Mouse (Mus musculus) A20 (cell line): ENCODE measurements around the gene Dtd1.

ENCODE experiments used
- DNase-seq: peaks from one replicate; pipeline ENCODE4 v3.0.0-alpha.2; 2011; ENCODE audit warnings: low read depth, low spot score

Dtd1 gene

DNA sequence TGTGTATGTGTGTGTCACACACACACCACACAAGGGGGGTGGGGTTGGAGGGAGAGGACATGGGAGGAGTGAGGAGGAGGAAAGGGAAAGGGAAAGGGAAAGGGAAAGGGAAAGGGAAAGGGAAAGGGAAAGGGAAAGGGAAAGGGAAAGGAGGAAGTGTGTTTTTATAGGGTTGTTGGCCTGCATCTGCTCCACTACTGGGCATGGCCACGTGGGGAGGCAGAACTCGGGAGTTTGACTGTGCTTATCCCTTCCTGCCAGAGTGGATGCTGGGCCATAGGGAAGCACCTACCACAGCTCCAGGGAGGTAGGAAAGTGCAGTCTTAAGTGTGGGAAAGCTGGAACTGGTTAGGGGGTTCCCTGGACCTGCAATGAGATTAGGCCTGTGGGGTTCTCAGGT, 114.9 kb downstream of the Dtd1 start:
- no peak for DNase-seq

DNA sequence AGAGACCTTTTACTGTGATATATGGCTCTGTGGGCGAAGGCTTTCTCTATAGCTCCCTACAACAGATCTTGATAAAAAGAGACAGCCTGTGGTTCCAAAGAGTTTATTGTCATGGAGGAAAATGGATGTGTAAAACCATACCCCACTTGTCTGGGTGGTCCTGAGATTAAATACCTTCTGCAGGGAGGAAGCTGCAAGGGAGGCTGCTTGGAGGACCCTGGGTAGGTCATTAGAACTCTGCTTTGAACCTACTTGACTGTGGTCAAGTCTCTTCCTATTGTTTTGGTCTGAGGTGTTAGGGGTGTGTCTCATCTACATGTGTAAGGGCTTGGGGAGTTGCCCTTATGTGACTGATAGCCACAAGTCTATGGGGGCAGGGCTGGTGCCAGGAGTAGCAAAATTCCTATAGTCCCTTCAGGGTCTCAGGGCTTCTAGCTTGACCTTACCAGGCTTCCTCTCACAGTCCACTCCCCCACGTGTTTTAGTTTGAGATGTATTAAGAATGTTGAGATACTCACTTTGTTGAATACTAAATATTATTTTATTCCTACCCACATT, 115.6 kb downstream of the Dtd1 start:
- no peak for DNase-seq

DNA sequence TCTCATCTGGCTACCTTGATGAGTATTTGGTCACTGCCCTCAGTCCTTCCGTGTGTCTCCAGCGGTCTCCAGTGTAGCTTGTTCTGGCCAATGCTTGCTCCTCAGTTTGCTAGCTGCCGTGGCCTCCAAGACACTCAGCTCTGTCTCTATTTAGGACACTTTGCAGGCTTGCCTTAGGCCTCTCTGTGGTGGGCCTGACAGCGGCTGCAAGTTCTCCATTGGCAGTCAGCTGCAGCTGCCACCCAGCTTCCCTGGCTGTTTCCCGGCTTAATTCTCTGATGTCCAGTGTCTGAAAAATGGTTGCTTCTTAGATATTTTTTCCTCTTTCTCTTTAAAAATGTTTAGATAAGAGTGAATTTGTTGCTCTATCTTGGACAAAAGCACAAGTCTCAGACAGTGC, 116.6 kb downstream of the Dtd1 start:
- no peak for DNase-seq

DNA sequence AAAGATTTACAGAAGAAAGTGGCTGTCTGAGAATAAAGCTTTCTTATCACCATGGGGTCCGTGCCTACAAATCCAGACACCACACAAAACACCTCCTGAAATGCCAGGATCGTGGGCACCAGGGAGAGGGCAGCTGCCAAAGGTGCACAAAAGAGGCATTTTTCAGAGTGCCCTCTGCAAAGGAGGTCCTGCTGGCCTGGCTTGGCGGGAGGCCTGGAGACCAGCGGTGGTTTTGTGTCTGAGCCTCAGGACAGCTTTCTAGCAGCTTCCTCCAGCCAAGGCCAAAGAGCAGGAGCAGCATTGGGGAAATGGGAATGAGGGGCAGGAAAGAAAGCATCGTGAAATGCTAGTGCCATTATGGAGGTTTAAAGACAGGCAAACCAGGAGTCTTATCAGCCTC, 118.6 kb downstream of the Dtd1 start:
- no peak for DNase-seq

DNA sequence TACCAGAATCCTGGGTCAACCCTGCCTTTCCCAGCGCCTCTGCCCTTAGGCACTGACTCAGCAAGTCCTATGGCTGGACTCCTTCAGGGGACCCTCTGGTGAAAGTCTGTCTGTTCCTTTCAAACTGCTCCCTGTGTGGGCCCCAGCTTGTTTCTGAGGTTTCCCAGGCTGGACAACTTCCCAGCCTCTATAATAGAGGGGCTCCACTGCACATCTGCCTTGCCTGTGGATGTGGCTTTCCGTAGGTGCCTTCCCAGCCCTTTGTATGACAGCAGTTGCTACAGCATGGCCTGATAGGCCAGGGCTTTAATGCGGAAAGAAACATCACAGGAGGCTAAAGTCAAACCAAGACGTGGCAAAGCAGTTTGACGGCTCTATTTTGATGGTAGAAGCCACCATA, 119.6 kb downstream of the Dtd1 start:
- DNase-seq, result no peak

DNA sequence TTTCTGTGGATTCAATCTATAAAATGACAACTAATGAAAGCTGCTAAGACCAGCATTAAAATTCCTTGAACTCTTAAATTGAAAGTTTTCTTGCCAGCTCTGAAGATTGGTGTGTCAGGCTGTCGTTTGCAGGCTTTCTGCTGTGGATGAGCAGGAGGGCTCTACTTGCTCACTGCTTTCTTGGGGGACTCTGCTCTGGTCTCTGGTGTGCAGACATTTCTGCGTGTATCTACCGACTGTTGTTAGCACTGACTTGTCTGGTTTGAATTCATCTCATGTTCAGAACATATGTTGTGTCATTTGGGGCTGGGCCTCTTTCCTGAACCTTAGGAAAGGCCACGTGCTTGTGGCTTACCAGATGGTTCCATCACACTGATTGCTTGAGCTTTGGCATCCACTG, 120.0 kb downstream of the Dtd1 start:
- DNase-seq, result no peak

DNA sequence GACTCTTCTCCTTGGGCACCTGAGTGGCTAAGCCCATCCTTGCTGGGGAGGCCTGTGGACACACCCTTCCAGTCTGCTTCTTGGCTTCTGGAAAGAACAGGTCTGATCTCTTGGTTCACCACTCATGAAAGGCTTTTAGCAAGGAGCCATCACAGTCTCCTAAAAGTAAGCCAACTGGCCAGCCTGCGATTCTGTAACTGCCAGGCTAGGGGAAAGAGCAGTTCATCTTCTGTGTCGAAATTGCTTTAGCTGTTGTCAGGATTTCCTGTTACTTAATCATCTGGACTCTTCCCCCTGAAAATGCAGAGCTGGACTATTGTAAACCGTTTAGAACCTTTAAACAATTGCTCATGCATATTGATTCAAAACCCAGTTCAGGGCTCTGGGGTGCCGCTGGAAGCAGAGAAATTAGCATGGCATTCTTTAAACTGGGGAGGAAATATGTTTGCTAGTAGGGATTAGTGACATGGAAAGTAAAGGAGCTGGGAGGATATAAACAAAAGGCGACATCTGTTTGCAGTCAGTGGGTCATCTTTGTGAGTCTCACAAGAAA, 120.8 kb downstream of the Dtd1 start:
- no peak for DNase-seq

DNA sequence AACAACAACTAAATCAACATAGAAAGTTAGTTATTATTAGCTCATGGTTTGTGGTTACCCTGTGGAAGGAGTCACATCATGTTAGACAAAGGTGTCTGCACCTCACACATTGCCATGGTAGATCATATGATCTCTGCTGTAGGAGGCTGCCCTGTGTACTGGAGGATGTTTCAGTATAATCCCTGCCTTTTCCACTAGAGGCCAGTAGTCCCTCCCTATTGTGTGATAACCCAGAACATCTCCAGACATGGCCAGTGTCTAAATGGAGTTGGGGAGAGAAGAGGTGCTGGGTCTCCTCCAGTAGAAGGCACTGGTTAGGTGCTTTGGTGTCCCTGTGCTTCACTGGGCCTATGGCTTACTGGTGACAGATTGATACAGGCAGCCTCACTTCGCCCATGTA, 125.0 kb downstream of the Dtd1 start:
- DNase-seq, result peak; percentile 26

DNA sequence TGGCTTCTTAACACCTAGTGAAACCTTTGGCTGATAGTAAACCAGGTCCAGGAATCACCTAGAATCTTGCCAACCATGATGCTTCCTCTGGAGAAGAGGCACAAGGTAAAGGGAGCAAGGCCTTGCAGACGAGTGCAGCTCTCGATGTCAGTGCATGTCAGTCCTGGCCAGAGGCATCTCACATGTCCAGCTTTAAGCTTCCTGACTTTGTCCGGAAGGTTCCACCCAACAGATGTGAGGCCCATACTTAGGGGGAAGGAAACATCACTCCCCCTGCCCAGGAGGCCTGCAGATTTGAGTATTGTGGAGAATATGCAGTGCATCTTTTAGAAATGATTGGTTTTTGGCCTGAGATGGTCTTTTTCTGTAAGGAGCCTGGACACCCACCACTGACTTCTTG, 127.4 kb downstream of the Dtd1 start:
- no peak for DNase-seq

DNA sequence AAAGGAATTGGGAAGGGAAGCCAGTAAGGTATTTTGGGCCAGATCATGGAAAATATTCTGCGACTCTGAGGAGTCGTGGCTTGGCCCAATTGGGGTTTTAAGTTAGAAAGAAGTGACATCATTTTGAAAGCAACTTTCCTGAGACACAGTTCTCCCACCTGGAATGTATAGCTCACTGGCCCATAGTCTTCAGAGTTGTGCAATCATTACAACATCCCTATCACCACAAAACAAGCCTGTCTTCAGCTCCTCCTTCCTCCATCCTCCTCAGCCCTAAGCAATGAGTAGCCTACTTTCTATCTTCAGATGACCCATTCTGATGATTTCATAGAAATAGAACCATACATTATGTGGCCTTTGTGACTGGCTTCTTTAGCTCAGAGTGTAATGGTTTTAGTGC, 130.1 kb downstream of the Dtd1 start:
- DNase-seq, result no peak

DNA sequence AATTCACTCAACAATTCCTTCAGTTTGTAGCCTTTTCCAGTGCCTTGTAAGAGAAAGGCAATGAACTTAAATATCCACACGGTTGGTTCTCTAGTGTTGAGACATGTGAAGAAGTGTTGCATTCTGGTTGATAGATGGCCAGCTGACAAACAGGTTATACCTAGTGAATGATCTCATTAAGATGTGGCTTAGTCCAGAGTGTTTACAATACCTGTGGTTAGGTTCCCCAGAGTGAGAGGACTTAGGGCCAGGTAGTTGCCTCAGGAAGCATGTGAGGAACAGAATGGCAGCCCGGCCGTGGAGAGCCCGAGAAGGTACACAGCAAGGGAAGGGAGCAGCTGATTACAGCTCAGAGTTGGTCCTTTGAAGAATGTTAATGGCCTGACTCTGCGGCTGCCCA, 138.5 kb downstream of the Dtd1 start:
- DNase-seq, result no peak

DNA sequence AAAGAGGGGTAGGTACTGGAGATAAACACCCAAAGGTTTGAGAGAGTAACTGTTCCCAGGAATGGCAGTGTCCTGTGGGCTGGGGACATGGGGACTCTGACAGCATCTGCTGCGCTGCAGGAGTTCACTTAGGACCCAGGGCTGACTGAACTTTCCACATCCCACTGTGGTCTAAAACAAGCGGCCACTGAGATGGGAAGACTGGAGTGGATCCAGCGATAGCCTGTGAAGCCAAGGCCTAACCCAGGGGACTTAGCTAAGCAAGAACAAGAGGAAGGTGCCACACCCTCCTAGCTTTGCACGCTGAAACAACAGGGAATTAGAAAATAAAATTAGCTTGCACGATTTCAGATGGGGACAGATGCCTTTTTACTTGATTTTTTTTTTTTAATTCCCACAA, 138.9 kb downstream of the Dtd1 start:
- no peak for DNase-seq

DNA sequence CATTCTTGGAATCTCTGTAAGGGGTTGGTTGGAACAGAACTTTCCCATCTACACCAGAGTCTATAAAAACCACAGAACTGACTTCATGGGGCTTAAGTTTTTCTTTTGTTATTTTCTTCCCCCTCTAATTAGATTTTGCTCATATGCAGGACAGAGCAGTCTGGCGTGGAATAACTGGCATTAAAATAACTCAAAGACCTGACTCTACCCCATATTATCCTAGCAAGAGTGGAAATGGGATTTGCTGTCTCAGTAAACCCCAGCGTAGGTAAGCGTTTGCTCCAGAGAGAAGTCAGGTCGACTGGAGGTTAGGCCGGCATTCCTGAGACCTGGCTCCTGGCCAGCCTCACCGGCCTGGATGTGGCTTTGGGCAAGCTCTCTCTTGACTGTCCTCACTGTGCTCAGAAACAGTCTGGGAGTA, 140.9 kb downstream of the Dtd1 start:
- no peak for DNase-seq

DNA sequence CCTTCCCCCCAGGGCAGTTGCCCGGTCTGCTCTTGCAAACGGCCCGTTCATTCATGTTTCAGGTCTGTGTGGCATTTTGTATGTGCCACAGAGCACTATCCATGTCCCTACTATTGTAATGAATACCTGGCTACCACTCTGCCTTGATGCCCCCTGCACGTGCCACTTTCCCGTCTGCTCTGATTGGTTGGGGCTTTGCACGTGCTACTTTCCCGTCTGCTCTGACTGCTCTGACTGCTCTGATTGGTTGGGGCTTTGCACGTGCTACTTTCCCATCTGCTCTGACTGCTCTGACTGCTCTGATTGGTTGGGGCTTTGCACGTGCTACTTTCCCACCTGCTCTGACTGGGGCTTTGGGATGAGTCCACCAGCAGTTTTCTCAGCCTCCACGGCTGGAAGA, 142.3 kb downstream of the Dtd1 start:
- no peak for DNase-seq

DNA sequence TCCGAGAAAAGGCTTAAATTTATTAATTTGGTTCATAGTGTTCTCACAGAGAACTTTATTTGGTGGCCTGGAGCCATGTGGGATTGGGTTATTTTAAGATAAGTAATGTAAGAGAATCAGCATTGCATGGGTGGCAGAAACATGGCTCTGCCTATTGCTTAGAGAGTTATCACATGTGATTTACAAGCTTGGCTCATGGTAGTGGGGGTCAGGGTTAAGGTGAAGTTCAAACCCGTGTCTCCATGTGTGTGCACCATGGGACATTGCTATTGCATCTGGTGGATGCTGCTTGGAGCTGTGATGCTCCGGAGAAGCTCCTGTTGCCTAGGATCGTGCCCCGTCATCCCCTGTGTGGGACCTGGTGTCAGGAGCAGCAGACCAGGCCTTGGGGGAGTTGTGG, 143.6 kb downstream of the Dtd1 start:
- DNase-seq, result no peak

DNA sequence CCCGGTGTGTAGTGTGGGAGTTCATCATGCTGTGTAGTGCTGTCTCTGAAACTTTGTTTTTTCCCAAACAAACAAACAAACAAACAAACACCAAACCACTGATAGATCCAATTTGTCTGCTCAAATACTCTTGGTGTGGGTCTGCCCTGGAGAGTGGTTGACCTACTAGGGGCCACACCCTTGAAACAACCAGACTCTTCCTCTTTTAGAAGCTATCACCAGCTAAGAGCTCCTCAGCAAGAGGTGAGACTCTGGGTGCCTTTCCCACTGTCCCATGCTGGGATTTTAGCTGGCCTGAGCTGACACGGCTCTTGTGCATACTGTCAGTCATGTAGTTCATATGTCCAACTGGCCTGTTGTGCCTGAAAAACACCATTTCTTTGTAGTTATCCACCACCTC, 145.6 kb downstream of the Dtd1 start:
- no peak for DNase-seq

DNA sequence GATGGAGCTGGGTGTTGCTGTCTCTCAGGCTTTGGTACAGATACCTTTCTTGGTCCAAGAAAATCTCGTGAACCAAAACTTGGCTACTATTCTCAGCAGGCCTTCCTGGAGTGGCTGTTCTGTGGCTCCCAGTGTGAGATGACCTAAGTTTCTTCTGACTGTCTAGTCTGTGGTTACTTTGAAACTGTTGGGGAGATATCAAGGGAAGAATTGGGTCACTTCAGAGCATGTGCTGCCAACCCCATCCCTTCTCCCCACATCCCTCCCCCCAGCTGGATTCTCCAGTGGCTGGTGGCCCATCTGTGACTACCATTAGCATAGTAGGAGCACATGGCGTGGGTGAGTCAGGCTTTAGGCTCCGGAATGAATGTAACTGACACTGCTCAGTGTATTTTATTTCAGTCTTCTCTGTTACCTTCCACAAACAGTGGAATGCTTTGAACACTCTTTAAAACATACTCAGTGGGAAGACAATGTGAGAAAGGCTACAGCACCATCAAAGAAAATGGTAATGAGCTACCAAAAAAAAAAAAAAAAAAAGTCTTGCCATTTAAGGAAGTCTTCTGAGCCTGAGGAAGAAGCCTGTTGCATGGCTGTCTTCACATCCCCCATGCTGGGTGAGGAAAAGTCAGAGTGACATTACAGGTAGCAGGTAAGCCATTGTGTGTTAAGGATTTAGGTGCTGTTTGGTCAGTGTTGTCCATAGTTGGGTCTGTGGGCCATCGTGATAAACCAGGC, 146.5 kb downstream of the Dtd1 start:
- no peak for DNase-seq

DNA sequence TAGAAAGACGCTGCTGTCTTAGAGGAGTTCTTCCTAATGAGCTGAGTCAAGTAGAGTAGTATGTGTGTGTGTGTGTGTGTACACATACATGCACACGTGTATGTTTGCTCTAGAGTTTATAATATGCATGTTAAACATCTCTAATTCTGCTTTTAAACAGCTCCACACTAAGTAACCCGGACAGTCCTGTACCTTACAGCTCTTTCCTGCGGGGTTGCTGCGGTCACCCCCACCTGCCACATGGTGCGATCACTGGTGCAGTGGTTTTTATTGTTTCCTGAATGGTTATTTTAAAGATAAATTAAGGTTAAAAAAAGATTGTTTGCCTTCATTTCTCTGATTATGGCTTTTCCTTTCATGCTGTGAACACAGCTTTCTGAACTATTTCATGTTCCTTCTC, 153.9 kb downstream of the Dtd1 start:
- no peak for DNase-seq

DNA sequence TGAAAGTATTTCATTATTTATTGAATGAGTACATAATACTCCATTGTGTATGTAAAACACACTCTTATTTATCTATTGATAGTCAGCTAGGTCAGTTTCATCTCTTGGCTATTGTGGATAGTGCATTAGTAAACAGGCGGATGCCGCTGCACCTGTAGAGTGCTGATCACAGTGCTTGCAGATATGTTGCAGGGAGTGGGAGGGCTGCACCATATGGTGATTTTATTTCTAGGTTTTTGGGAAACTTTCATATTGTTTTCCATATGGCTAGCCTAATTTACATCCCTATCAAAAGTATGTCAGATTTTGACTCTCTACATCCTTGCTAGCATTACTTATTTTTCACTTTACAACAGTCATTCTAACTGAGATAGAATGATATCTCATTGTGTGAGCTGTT, 155.3 kb downstream of the Dtd1 start:
- DNase-seq, result no peak

DNA sequence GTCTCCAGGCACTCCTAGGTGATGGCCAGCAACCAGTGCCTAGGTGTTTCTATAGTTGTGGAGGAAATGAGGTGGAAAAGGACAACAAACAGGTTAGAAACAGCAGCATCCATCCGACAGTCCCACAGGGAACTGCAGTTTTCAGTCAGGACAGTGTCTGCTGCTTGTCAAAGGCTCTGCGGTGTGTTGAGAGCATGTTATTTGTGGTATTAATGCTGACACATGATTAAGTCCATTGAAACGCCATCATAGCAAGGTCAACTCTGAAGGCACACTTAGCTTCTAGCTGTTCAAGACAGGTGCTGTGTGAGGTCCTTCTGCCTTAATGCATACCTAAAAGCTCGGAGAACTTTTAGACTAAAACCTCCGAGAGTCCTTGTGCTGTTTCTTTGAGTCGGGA, 161.0 kb downstream of the Dtd1 start:
- no peak for DNase-seq

DNA sequence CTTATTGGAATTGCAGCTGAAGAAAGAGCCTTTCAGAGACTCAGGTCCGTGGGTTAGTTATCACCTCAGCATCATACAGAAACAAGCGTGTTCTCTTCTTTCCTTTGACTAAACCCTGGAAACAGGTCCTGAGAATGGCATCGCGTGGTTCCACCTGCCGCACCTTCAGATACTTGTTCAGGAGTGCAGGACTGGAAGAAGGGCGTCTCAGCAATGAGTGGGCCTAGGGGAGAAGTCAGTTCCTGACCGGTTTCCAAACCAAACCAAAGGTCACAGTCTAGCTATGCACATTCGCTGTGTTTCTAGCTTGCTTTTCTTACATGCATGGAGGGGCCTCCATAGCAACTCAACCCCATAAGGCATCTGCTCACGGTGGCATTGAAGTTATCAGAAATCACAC, 164.0 kb downstream of the Dtd1 start:
- no peak for DNase-seq

DNA sequence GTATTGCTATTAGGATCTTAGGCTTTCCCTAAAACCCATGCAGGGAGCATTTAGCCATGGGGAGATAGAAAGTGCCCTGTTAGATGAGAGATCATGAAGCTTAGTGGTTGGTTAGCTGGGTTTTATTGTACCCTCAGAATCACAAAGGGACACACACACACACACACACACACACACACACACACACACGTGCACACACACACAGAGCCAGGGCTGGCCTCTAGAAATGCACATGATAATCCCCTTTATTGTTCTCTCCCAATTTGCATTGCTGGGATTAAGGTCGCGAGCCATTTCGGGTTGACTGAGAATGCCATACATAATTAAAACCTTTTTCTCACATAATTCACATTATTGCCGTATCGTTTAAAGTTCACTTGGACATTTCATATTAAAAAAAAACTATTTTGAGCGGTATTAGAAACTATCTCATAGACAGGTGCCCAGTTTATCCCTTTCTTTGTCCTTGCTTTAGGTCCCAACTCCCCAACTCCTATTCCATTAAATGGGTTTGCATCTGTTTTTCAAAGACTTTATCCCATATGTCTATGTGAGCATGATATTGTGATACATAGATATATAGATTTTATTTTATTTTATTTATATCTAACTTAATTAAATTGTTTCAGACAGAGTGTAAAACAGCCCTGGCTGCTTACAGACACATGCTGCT, 164.6 kb downstream of the Dtd1 start:
- DNase-seq, result no peak

DNA sequence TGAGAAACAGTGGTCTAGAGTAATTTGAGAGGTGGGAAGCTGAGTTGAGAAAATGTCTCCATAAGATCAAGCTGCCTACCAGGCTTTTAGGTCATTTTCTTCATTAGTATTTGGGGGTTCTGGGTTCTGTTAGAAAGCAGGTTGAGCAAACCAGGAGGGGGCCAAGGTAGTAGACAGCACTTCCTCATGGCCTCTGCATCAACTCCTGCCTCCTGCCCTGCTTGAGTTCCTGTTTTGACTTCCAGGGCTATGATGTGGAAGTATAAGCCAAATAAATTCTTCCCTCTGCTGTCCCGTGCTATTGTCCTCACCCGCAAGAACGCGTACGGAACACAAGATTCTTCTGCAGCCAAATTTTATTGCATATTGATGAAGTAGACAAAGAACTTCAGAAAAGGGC, 165.5 kb downstream of the Dtd1 start:
- no peak for DNase-seq
